Mouse (Mus musculus): ENCODE data around the gene Trio.
"Not testable (repeated sequence)": the region's sequence is repeated elsewhere in the genome, so short reads cannot be mapped to it uniquely, and the experiment has no call there.

The Trio gene

GRCm38 (mm10) chr15:27751612-27752405, 273.8 kb downstream of the Trio start:
- in situ Hi-C loops (cut with MboI; ENCODE audit: low sequenced_read_pairs) = loop anchor here (5.0 to 10.0 kb wide), 2 partner anchors 73 to 95 kb away; no protein-coding TSS in a partner anchor

GRCm38 (mm10) chr15:27748739-27749138, 276.9 kb downstream of the Trio start:
- in situ Hi-C loops (cut with MboI; ENCODE audit: low sequenced_read_pairs) = no loop called here

GRCm38 (mm10) chr15:27747512-27747911, 278.1 kb downstream of the Trio start:
- in situ Hi-C loops (cut with MboI; ENCODE audit: low sequenced_read_pairs) = no loop called here

DNA sequence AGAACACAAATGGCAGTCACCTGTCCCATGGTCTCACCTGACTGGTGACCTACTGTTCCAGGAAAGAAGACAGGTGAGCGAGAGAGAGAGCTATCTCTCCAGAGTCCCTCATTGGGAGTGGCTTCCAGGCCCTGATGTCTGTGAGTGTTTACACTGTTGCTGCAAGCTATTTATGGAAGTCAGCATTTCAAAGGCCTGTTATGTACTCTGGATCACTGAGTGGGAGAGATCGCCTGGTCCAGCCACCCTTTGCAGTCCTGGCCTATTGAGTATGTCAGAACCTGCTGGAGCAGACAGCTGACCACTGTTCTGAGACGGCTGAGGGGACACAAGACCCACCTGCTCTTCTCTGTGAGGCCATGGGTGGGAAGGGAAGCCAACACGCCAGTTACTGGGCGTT, 280.7 kb downstream of the Trio start:
- in situ Hi-C loops (cut with MboI; ENCODE audit: low sequenced_read_pairs) = no loop called here

DNA sequence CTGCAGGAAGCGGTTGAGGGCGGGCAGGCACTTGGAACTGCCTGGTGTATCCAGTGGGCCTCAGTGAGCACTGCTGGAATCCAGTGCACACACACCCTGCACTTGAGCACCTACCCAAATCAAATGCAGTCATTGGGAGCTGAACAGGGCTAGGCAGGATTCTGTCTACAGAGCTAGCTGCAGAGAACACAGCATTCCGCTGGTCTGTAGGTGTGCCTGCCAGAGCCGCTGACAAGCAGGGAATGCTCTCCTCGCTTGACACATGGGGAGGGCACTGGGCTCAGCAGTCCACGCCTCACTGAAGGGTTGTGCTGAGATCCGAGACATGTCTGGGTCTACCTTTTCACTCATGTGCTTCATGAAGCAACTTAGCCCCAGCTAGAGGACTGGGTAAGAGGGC, 285.6 kb downstream of the Trio start:
- in situ Hi-C loops (cut with MboI; ENCODE audit: low sequenced_read_pairs) = no loop called here

GRCm38 (mm10) chr15:27731818-27732217, 293.8 kb downstream of the Trio start:
- in situ Hi-C loops (cut with MboI; ENCODE audit: low sequenced_read_pairs) = no loop called here

GRCm38 (mm10) chr15:27726228-27726627, 299.4 kb downstream of the Trio start:
- in situ Hi-C loops (cut with MboI; ENCODE audit: low sequenced_read_pairs) = no loop called here

GRCm38 (mm10) chr15:27724796-27725680, 300.6 kb downstream of the Trio start:
- in situ Hi-C loops (cut with MboI; ENCODE audit: low sequenced_read_pairs) = no loop called here

- in situ Hi-C loops (cut with MboI; ENCODE audit: low sequenced_read_pairs) = no loop called here
These were observed 301.4 kb downstream of the Trio start for GRCm38 (mm10) chr15:27724298-27724697.

DNA sequence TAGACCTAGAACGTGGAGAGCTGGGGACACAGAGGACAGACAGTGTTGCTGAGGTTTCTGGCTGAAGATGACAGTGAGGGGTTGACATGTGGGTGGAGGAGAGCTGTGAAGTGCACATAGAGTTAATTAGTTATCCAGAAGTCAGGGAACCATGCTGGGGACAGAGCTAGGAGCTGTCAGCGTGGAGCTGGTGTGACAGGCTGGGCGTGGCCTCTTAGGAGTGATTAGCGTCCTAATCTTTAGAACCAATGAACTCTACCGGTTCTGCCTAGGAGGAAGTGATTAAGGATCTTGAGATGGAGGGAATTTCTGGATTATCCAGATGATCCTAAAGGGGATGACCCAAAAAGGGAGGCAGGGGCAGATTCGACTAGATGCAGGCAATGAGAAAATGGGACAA, 301.9 kb downstream of the Trio start:
- in situ Hi-C loops (cut with MboI; ENCODE audit: low sequenced_read_pairs) = no loop called here

DNA sequence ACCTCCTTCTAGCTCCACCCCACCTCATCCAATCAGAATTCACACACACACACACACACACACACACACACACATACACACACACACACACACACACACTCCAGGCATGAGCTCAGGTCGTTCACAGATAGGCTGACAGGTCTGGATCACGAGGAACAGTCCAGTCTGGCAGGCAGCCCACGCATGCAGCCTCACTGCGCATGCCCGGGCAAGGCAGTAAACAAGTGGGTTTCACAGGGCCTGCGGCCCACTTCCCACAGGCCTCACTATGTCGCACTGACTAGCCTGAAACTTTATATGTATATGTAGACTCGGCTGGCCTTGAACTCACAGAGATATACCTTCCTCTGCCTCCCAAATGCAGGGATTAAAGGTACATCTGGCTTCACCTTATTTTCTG, 305.4 kb downstream of the Trio start:
- in situ Hi-C loops (cut with MboI; ENCODE audit: low sequenced_read_pairs) = not testable (repeated sequence)

GRCm38 (mm10) chr15:27718668-27719067, 307.0 kb downstream of the Trio start:
- in situ Hi-C loops (cut with MboI; ENCODE audit: low sequenced_read_pairs) = no loop called here

GRCm38 (mm10) chr15:27715331-27715730, 310.3 kb downstream of the Trio start:
- in situ Hi-C loops (cut with MboI; ENCODE audit: low sequenced_read_pairs) = no loop called here

DNA sequence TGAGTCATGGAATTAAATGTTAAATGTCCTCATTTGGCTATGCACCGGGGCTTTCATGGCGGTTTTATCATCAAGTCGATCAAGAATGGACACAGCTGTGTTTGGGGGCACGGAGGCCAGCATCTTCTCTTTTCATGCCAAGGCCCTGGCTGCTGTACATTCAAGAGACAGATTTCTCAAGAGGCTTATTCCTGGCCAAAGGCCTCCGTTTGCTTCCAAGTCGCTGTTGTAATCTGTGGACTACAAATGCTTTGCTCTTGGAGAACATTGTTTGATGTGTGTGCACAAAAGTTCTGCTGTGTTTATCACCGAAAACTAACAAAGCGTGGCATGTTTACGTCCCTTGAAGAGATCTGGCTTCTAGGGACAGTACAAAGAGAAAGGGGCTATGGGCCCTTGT, 314.9 kb downstream of the Trio start:
- in situ Hi-C loops (cut with MboI; ENCODE audit: low sequenced_read_pairs) = no loop called here

DNA sequence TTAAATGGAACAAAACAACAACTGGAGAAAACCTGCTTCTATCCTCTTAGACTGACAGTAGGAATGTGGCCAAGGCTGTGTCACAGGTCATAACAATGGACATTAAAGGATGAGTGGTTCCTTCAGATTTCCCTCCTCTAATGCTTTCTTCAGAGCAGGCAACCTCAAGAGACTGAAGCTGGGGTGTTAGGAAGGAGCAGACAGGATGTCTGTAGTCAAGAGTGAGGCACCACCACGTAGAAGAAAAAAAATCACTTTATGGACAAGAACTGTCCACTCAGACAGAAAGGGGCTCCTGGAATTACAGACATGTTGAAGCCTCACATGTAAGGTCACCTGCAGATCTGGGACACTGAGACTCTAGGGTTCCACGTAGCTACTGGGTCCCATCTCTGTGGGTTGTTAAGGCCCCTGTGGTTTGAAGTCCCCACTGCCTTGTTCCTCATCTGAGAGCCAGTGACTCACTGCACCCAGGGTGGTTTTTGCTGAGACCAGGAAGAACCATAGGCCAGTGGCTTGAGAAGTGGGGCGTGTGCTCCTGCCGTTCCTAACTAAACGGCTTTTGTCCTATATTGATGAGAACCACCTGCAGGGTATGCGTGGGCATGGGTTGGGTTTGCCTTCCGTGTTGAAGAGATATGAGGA, 316.6 kb downstream of the Trio start:
- in situ Hi-C loops (cut with MboI; ENCODE audit: low sequenced_read_pairs) = no loop called here

- in situ Hi-C loops (cut with MboI; ENCODE audit: low sequenced_read_pairs) = no loop called here
These were observed 317.1 kb downstream of the Trio start for GRCm38 (mm10) chr15:27708499-27708898.

- in situ Hi-C loops (cut with MboI; ENCODE audit: low sequenced_read_pairs) = no loop called here
These were observed 322.7 kb downstream of the Trio start for GRCm38 (mm10) chr15:27702972-27703313.

DNA sequence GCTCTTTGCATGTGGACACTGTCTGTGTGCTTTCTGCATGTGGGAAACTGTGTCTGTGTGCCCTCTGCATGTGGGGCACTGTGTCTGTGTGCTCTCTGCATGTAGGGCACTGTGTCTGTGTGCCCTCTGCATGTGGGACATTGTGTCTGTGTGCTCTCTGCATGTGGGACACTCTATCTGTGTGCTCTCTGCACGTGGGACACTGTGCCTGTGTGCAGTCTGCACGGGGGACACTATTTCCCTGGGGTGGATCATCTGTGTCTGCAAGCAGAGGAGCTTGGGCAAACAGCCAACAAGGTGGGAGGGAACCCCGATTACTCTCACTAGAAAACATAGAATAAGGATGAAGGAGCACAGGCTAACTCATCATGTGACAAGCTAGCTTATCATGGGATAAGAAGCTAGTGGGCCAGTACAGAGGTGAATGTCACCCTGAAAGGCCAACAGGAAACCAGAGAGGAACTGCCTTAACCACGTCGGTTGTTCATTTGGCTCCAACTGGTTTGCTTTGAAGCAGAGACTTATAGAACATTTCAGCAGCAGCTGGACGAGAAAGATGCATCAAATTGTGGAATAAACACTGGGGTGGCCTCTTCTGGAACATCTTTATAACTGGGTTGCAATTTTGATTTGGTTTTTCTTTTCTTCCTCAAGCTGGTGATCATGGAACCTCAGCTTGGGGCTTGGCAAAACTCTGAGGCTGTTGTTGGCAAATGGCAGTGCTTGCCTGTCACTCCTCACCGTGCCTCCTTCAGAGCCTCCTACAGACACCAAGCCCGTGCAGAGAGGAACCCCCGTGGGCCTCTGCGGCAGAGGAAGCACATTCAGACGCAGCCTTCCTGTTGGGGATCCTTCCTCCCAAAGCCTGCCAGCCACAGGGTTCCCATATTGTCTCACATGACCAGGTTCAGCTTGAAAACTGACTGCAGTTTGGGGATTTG, 323.3 kb downstream of the Trio start:
- in situ Hi-C loops (cut with MboI; ENCODE audit: low sequenced_read_pairs) = no loop called here

GRCm38 (mm10) chr15:27697632-27698031, 328.0 kb downstream of the Trio start:
- in situ Hi-C loops (cut with MboI; ENCODE audit: low sequenced_read_pairs) = no loop called here

DNA sequence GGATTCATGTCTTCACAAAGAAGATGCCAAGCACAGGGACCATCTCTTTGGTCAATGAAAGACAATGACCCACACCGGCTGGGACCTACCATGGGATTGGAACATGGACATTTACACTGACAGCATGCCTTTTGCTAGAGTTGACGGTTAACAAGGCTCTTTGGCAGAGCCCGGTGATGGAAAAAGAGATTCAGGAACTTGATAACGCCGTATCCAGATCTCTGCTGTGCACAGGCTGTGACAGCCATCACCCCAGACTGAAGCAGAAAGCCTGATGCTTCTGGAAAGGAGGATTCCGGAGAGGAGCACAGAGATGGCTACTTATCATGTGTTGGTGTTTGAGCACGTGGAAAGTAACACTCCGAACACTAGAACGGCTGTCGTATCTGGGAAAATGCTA, 332.4 kb downstream of the Trio start:
- in situ Hi-C loops (cut with MboI; ENCODE audit: low sequenced_read_pairs) = no loop called here

All from CH12F3 (cell line).